Mouse (Mus musculus): ENCODE data around the gene Tmem185b.

DNA sequence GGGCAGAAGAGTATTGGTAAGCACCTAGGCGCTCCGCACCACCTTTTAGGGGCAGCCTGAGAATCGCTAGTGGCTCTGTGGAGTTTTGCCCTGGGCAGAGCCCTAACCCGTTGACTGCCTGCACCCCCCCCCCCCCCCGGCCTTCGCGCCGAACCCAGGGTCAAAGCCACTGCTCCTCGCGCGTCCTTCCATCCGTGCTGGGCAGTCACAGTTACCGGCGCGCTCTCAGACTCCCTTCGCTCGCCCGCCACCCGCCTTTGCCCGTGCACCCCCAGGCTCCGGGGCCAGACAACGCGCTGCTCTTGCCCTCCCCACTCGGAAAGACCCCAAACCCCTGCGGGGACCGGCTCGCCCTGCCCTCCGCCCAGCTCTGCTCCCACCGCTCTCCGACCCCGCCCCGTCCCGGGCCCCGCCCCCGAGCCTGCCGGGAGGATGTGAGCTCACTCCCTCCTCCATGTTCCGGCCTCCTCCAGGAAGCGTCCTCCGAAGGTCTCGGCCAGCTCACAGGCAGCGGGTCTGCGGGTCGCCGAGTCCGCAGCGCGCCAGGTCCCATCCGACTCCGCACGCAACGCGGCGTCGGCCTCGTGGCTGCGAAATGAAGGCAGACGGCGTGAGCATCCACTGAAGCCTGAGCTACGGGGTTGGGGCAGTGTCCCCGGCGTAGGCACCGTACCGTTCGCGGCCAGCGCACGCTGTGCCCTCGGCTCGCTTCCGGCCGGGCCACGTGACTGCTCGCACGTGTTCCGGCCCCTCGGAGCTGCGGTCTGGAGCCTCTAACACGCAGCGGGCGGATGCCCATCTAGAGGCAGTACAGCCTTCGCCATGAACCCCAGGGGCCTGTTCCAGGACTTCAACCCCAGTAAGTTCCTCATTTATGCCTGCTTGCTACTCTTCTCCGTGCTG is at the start of gene Tmem185b:
- TF ChIP-seq POLR2A (IDR thresholded peaks at IDR 0.05; ENCODE audit: low read depth, low read length) (peak; percentile 66), CTCF (IDR thresholded peaks at IDR 0.05; ENCODE audit: extremely low read depth, insufficient read length, insufficient replicate concordance, low read depth, low read length) (no peak)
